ENCODE assay signal across 8 mouse cellular contexts in the genomic region with DNA sequence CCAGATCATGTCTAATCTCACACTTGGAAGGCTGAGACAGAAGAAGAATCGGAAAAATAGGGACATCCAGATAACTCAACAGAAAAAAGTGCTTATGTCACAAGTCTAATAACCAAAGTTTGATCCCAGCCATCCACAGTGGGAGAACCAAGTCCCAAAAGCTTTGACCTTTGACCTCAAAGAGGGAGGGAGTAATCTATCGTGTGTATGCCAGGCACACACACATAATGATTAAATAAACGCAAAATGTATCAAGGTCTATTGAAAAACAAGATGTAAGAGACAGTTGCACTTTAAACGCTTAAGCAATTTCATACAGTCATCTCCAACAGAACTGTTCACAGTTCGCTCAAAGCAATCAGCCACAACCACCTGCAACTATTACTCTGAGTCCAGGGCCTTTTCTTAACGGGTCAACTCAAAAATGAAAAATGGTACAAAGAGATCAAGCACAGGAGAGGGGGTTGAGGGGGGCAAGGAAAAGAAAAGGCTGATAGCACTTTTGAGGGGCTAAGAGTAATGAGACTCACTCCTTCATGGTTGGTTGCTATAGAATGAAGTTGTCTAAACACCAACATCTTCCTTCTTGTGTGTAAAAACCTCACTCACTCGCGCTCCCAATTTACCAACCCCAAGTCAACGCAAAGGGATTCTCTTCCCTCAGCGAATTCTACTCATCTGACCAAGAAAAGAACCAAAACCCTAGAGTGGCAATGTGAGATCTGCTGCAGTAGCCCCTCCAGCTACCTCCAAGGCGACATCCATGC. TPM values are rescaled to one million over a fixed set of nuclear protein-coding genes. Genes with fewer than 3 reads are reported as not detected.
DNase-seq lines count a peak whose midpoint lies in the region; ATAC-seq lines count a peak whose summit lies in the region.

No protein-coding gene starts in this region.

- H3K27me3 ChIP-seq in heart, embryonic 11.5 days (ENCODE audit: control insufficient read depth, insufficient read depth, low read length), result no peaks in the 10 kb centered on the region
- H3K27me3 ChIP-seq in embryonic facial prominence, embryonic 10.5 days (replicated peaks; ENCODE audit: low read depth, poor library complexity, severe bottlenecking), result no peaks in the 10 kb centered on the region
- H3K27me3 ChIP-seq in limb, embryonic 11.5 days (ENCODE audit: control insufficient read depth, insufficient read depth, low read length), result no peaks in the 10 kb centered on the region
- H3K27me3 ChIP-seq in stomach, embryonic 14.5 days (ENCODE audit: control insufficient read depth, insufficient read depth, low read length), result no peaks in the 10 kb centered on the region

- peak overlapping the region; percentile 80 for H3K4me2 ChIP-seq in heart, embryonic 11.5 days
- peak overlapping the region; percentile 66 for H3K4me2 ChIP-seq in limb, embryonic 11.5 days (ENCODE audit: low read depth, severe bottlenecking)
- peak overlapping the region; percentile 67 for H3K4me2 ChIP-seq in stomach, embryonic 14.5 days (replicated peaks; ENCODE audit: low read depth, low read length)

- no peak for ATAC-seq in heart, embryonic 11.5 days (replicated peaks; ENCODE audit: insufficient number of reproducible peaks, low FRiP score, low TSS enrichment)
- no peak for ATAC-seq in limb, embryonic 11.5 days (ENCODE audit: insufficient number of reproducible peaks, low FRiP score, low TSS enrichment, low read depth)
- no peak for ATAC-seq in stomach, embryonic 14.5 days (ENCODE audit: insufficient number of reproducible peaks, insufficient read depth, low FRiP score, low read depth)

- 31% methylated on average over 11 of the region's 11 CpGs for WGBS in heart, embryonic 11.5 days (ENCODE audit: insufficient replicate concordance)
- WGBS in embryonic facial prominence, embryonic 10.5 days, result 29% methylated on average over 11 of the region's 11 CpGs
- 31% methylated on average over 11 of the region's 11 CpGs for WGBS in limb, embryonic 11.5 days
- WGBS in stomach, embryonic 14.5 days, result 23% methylated on average over 11 of the region's 11 CpGs

- H3K36me3 ChIP-seq in heart, embryonic 11.5 days (ENCODE audit: control insufficient read depth, insufficient read depth, low read length), result no peaks in the 10 kb centered on the region
- H3K36me3 ChIP-seq in embryonic facial prominence, embryonic 10.5 days (replicated peaks), result no peaks in the 10 kb centered on the region
- H3K36me3 ChIP-seq in limb, embryonic 11.5 days (ENCODE audit: control insufficient read depth, insufficient read depth, low read length), result no peaks in the 10 kb centered on the region
- H3K36me3 ChIP-seq in stomach, embryonic 14.5 days (ENCODE audit: control insufficient read depth, insufficient read depth, low read length), result no peaks in the 10 kb centered on the region

- no peak for DNase-seq in heart, adult 9 months (ENCODE audit: low spot score in 2 of 2)
- DNase-seq in A20 (ENCODE audit: low read depth, low spot score), result peak; percentile 70
- no peak for DNase-seq in embryonic facial prominence, embryonic 10.5 days (ENCODE audit: low spot score)
- DNase-seq in limb, embryonic 11.5 days (ENCODE audit: low spot score), result no peak
- no peak for DNase-seq in urinary bladder, postnatal 36 days (ENCODE audit: low spot score in 2 of 2)
- DNase-seq in thymus, adult 18-20 months, result no peak

- H3K27ac ChIP-seq in heart, embryonic 11.5 days (ENCODE audit: low read depth, low read length), result no peak overlapping the region
- H3K27ac ChIP-seq in embryonic facial prominence, embryonic 10.5 days (replicated peaks), result peak overlapping the region; percentile 98
- no peak overlapping the region; the same call in 1 of the 2 replicates for H3K27ac ChIP-seq in limb, embryonic 11.5 days (replicated peaks; ENCODE audit: low read depth, low read length)
- no peak overlapping the region; the same call in 1 of the 2 replicates for H3K27ac ChIP-seq in stomach, embryonic 14.5 days (ENCODE audit: low read length)

- peak overlapping the region; percentile 65 for H3K4me3 ChIP-seq in heart, embryonic 11.5 days (ENCODE audit: low read depth, low read length)
- peak overlapping the region; percentile 91 for H3K4me3 ChIP-seq in embryonic facial prominence, embryonic 10.5 days
- H3K4me3 ChIP-seq in limb, embryonic 11.5 days (ENCODE audit: low read depth, low read length), result peak overlapping the region; percentile 80
- H3K4me3 ChIP-seq in stomach, embryonic 14.5 days (ENCODE audit: low read depth, low read length), result peak overlapping the region; percentile 88

- peak overlapping the region; percentile 79 for H3K9ac ChIP-seq in heart, embryonic 11.5 days (ENCODE audit: low read depth, low read length)
- peak overlapping the region; percentile 88 for H3K9ac ChIP-seq in limb, embryonic 11.5 days (ENCODE audit: low read length)
- H3K9ac ChIP-seq in stomach, embryonic 14.5 days (replicated peaks; ENCODE audit: low read depth, low read length), result peak overlapping the region; percentile 84

- H3K9me3 ChIP-seq in heart, embryonic 11.5 days (replicated peaks; ENCODE audit: control insufficient read depth, low read length), result no peaks in the 10 kb centered on the region
- no peaks in the 10 kb centered on the region for H3K9me3 ChIP-seq in embryonic facial prominence, embryonic 10.5 days
- no peaks in the 10 kb centered on the region for H3K9me3 ChIP-seq in limb, embryonic 11.5 days (ENCODE audit: control insufficient read depth, low read length)
- no peaks in the 10 kb centered on the region for H3K9me3 ChIP-seq in stomach, embryonic 14.5 days (ENCODE audit: control insufficient read depth, low read depth, low read length)

- H3K4me1 ChIP-seq in heart, embryonic 11.5 days (ENCODE audit: control insufficient read depth, insufficient read depth, low read length), result no peaks in the 10 kb centered on the region
- H3K4me1 ChIP-seq in embryonic facial prominence, embryonic 10.5 days, result peaks cover 20% of the 10 kb centered on the region
- no peaks in the 10 kb centered on the region; the same call in 1 of the 2 replicates for H3K4me1 ChIP-seq in limb, embryonic 11.5 days (ENCODE audit: control insufficient read depth, insufficient read depth, low read length)
- peaks cover 6% of the 10 kb centered on the region; the same call in 1 of the 2 replicates for H3K4me1 ChIP-seq in stomach, embryonic 14.5 days (ENCODE audit: control insufficient read depth, insufficient read depth, low read length)

RNA-seq across cellular contexts. Expression of a gene that starts 1.0 kb away (rescaled TPM):
- 17.6 and 21.8 TPM in 2 replicates for polyA plus RNA-seq in heart, embryonic 11.5 days (2014; fragmentation: Nextera tagmentation; extraction: Ambion mirVana)
- 24.9 and 25.2 TPM in 2 replicates for polyA plus RNA-seq in embryonic facial prominence, embryonic 10.5 days (2016; fragmentation: Nextera tagmentation; extraction: Ambion mirVana)
- 32.5 and 35.4 TPM in 2 replicates for polyA plus RNA-seq in limb, embryonic 11.5 days (2014; fragmentation: Nextera tagmentation; extraction: Ambion mirVana)
- polyA plus RNA-seq in stomach, embryonic 14.5 days (2014; fragmentation: Nextera tagmentation; extraction: Ambion mirVana), result 27.5 and 28.6 TPM in 2 replicates

RNA-seq across cellular contexts. Expression of a gene that starts 55.6 kb away (rescaled TPM):
- 10.9 and 18.4 TPM in 2 replicates for polyA plus RNA-seq in heart, embryonic 11.5 days (2014; fragmentation: Nextera tagmentation; extraction: Ambion mirVana)
- 23.7 and 24.0 TPM in 2 replicates for polyA plus RNA-seq in embryonic facial prominence, embryonic 10.5 days (2016; fragmentation: Nextera tagmentation; extraction: Ambion mirVana)
- 24.2 and 30.3 TPM in 2 replicates for polyA plus RNA-seq in limb, embryonic 11.5 days (2014; fragmentation: Nextera tagmentation; extraction: Ambion mirVana)
- 24.2 and 27.3 TPM in 2 replicates for polyA plus RNA-seq in stomach, embryonic 14.5 days (2014; fragmentation: Nextera tagmentation; extraction: Ambion mirVana)
